Mouse (Mus musculus): ENCODE data around the gene Speg. TPM values are rescaled to one million over a fixed set of nuclear protein-coding genes. Genes with fewer than 3 reads are reported as not detected.

Gene Speg
- polyA plus RNA-seq, 1 experiment from 2014 or later: 20.8 TPM

- no peaks in the 10 kb centered on the region for H3K4me1 ChIP-seq (ENCODE audit: control insufficient read depth, insufficient read depth, low read length)
- H3K9ac ChIP-seq (replicated peaks; ENCODE audit: low read depth, low read length): no peak overlapping the region
- H3K27me3 ChIP-seq (ENCODE audit: control insufficient read depth, insufficient read depth, low read length): no peaks in the 10 kb centered on the region
- no peak for ATAC-seq (ENCODE audit: low read depth)
- H3K27ac ChIP-seq (ENCODE audit: low read depth, low read length): no peak overlapping the region
- H3K9me3 ChIP-seq (ENCODE audit: control insufficient read depth, low read length): no peaks in the 10 kb centered on the region
- WGBS: 74% methylated on average over 17 of the region's 17 CpGs
- no peak overlapping the region for H3K4me3 ChIP-seq (ENCODE audit: low read depth, low read length)
- H3K36me3 ChIP-seq (ENCODE audit: control insufficient read depth, insufficient read depth, low read length): peaks cover 16% of the 10 kb centered on the region
- no peak overlapping the region for H3K4me2 ChIP-seq (ENCODE audit: low read depth, low read length)
Observed at GRCm38 (mm10) chr1:75469287-75469825, 94.3 kb downstream of the Speg start.

GRCm38 (mm10) chr1:75476441-75476840 lies 101.3 kb downstream of the Speg start:
- peaks cover 25% of the 10 kb centered on the region for H3K4me1 ChIP-seq (ENCODE audit: control insufficient read depth, insufficient read depth, low read length)
- no peaks in the 10 kb centered on the region for H3K9me3 ChIP-seq (ENCODE audit: control insufficient read depth, low read length)
- WGBS: 95% methylated on average over 11 of the region's 11 CpGs
- H3K36me3 ChIP-seq (ENCODE audit: control insufficient read depth, insufficient read depth, low read length): peaks cover 36% of the 10 kb centered on the region
- H3K4me3 ChIP-seq (ENCODE audit: low read depth, low read length): no peak overlapping the region
- no peak overlapping the region for H3K4me2 ChIP-seq (ENCODE audit: low read depth, low read length)
- no peak overlapping the region for H3K9ac ChIP-seq (replicated peaks; ENCODE audit: low read depth, low read length)
- H3K27ac ChIP-seq (ENCODE audit: low read depth, low read length): no peak overlapping the region
- ATAC-seq (ENCODE audit: low read depth): no peak
- H3K27me3 ChIP-seq (ENCODE audit: control insufficient read depth, insufficient read depth, low read length): no peaks in the 10 kb centered on the region

GRCm38 (mm10) chr1:75477264-75477965 lies 102.3 kb downstream of the Speg start:
- no peaks in the 10 kb centered on the region for H3K9me3 ChIP-seq (ENCODE audit: control insufficient read depth, low read length)
- peak; percentile 1; the same call in 1 of the 2 replicates for ATAC-seq (ENCODE audit: low read depth)
- no peaks in the 10 kb centered on the region for H3K27me3 ChIP-seq (ENCODE audit: control insufficient read depth, insufficient read depth, low read length)
- H3K27ac ChIP-seq (ENCODE audit: low read depth, low read length): no peak overlapping the region
- 11% methylated on average over 35 of the region's 35 CpGs for WGBS
- H3K4me3 ChIP-seq (ENCODE audit: low read depth, low read length): peak overlapping the region; percentile 20
- peaks cover 25% of the 10 kb centered on the region for H3K4me1 ChIP-seq (ENCODE audit: control insufficient read depth, insufficient read depth, low read length)
- H3K9ac ChIP-seq (replicated peaks; ENCODE audit: low read depth, low read length): no peak overlapping the region
- H3K4me2 ChIP-seq (ENCODE audit: low read depth, low read length): peak overlapping the region; percentile 73
- H3K36me3 ChIP-seq (ENCODE audit: control insufficient read depth, insufficient read depth, low read length): peaks cover 35% of the 10 kb centered on the region

- no peak overlapping the region for H3K9ac ChIP-seq (replicated peaks; ENCODE audit: low read depth, low read length)
- no peaks in the 10 kb centered on the region for H3K9me3 ChIP-seq (ENCODE audit: control insufficient read depth, low read length)
- H3K4me3 ChIP-seq (ENCODE audit: low read depth, low read length): peak overlapping the region; percentile 93
- H3K27ac ChIP-seq (ENCODE audit: low read depth, low read length): no peak overlapping the region
- H3K36me3 ChIP-seq (ENCODE audit: control insufficient read depth, insufficient read depth, low read length): peaks cover 34% of the 10 kb centered on the region
- H3K4me2 ChIP-seq (ENCODE audit: low read depth, low read length): peak overlapping the region; percentile 73
- no peak for ATAC-seq (ENCODE audit: low read depth)
- H3K27me3 ChIP-seq (ENCODE audit: control insufficient read depth, insufficient read depth, low read length): no peaks in the 10 kb centered on the region
- H3K4me1 ChIP-seq (ENCODE audit: control insufficient read depth, insufficient read depth, low read length): peaks cover 25% of the 10 kb centered on the region
- WGBS: 47% methylated on average over 3 of the region's 3 CpGs
Observed at GRCm38 (mm10) chr1:75477966-75478290, 102.8 kb downstream of the Speg start.

- Histone ChIP-seq H3K27ac (ENCODE audit: low read depth, low read length) (peak overlapping the region; percentile 83), H3K4me2 (ENCODE audit: low read depth, low read length) (peak overlapping the region; percentile 73), H3K9me3 (ENCODE audit: control insufficient read depth, low read length) (no peaks in the 10 kb centered on the region), H3K4me1 (ENCODE audit: control insufficient read depth, insufficient read depth, low read length) (peaks cover 25% of the 10 kb centered on the region), H3K4me3 (ENCODE audit: low read depth, low read length) (peak overlapping the region; percentile 93), H3K27me3 (ENCODE audit: control insufficient read depth, insufficient read depth, low read length) (no peaks in the 10 kb centered on the region), H3K36me3 (ENCODE audit: control insufficient read depth, insufficient read depth, low read length) (peaks cover 29% of the 10 kb centered on the region), H3K9ac (replicated peaks; ENCODE audit: low read depth, low read length) (peak overlapping the region; percentile 89)
- no peak for ATAC-seq (ENCODE audit: low read depth)
- 0% methylated on average over 24 of the region's 25 CpGs for WGBS
Observed at GRCm38 (mm10) chr1:75478497-75478896, 103.4 kb downstream of the Speg start.

- Histone ChIP-seq H3K27ac (ENCODE audit: low read depth, low read length) (peak within 1 kb of the TSS; percentile 83), H3K27me3 (ENCODE audit: control insufficient read depth, insufficient read depth, low read length) (no peaks in the 10 kb centered on the region), H3K9me3 (ENCODE audit: control insufficient read depth, low read length) (no peaks in the 10 kb centered on the region), H3K4me1 (ENCODE audit: control insufficient read depth, insufficient read depth, low read length) (peaks cover 25% of the 10 kb centered on the region), H3K36me3 (ENCODE audit: control insufficient read depth, insufficient read depth, low read length) (peaks cover 26% of the 10 kb centered on the region), H3K4me2 (ENCODE audit: low read depth, low read length) (peak within 1 kb of the TSS; percentile 73), H3K9ac (replicated peaks; ENCODE audit: low read depth, low read length) (peak within 1 kb of the TSS; percentile 89), H3K4me3 (ENCODE audit: low read depth, low read length) (peak within 1 kb of the TSS; percentile 93)
- 0% methylated on average over 59 of the region's 76 CpGs for WGBS
- peak; percentile 88 for ATAC-seq (ENCODE audit: low read depth)
Observed at GRCm38 (mm10) chr1:75478916-75479634, 104.0 kb downstream of the Speg start, which contains the start of the genes Chpf and Tmem198. Gene Chpf, minus strand, starts transcription at chr1:75479307. Gene Tmem198, plus strand, starts transcription at chr1:75479532.

- ATAC-seq (ENCODE audit: low read depth): no peak; the same call in 1 of the 2 replicates
- peak overlapping the region; percentile 93 for H3K4me3 ChIP-seq (ENCODE audit: low read depth, low read length)
- H3K9me3 ChIP-seq (ENCODE audit: control insufficient read depth, low read length): no peaks in the 10 kb centered on the region
- H3K27ac ChIP-seq (ENCODE audit: low read depth, low read length): peak overlapping the region; percentile 83
- peak overlapping the region; percentile 89 for H3K9ac ChIP-seq (replicated peaks; ENCODE audit: low read depth, low read length)
- H3K4me2 ChIP-seq (ENCODE audit: low read depth, low read length): peak overlapping the region; percentile 73
- H3K4me1 ChIP-seq (ENCODE audit: control insufficient read depth, insufficient read depth, low read length): peaks cover 25% of the 10 kb centered on the region
- peaks cover 25% of the 10 kb centered on the region for H3K36me3 ChIP-seq (ENCODE audit: control insufficient read depth, insufficient read depth, low read length)
- 2% methylated on average over 24 of the region's 24 CpGs for WGBS
- peaks cover 3% of the 10 kb centered on the region; the same call in 1 of the 2 replicates for H3K27me3 ChIP-seq (ENCODE audit: control insufficient read depth, insufficient read depth, low read length)
Observed at GRCm38 (mm10) chr1:75479635-75479989, 104.5 kb downstream of the Speg start.

GRCm38 (mm10) chr1:75480036-75480435 lies 104.9 kb downstream of the Speg start:
- H3K4me1 ChIP-seq (ENCODE audit: control insufficient read depth, insufficient read depth, low read length): peaks cover 25% of the 10 kb centered on the region
- ATAC-seq (ENCODE audit: low read depth): no peak

GRCm38 (mm10) chr1:75480735-75481134 lies 105.6 kb downstream of the Speg start:
- peaks cover 15% of the 10 kb centered on the region for H3K27me3 ChIP-seq (ENCODE audit: control insufficient read depth, insufficient read depth, low read length)
- H3K9me3 ChIP-seq (ENCODE audit: control insufficient read depth, low read length): no peaks in the 10 kb centered on the region
- H3K36me3 ChIP-seq (ENCODE audit: control insufficient read depth, insufficient read depth, low read length): peaks cover 24% of the 10 kb centered on the region
- H3K4me3 ChIP-seq (ENCODE audit: low read depth, low read length): peak overlapping the region; percentile 93
- WGBS: 84% methylated on average over 7 of the region's 7 CpGs
- H3K4me2 ChIP-seq (ENCODE audit: low read depth, low read length): peak overlapping the region; percentile 73
- peaks cover 25% of the 10 kb centered on the region for H3K4me1 ChIP-seq (ENCODE audit: control insufficient read depth, insufficient read depth, low read length)
- H3K27ac ChIP-seq (ENCODE audit: low read depth, low read length): no peak overlapping the region
- ATAC-seq (ENCODE audit: low read depth): no peak
- peak overlapping the region; percentile 89; the same call in 1 of the 2 replicates for H3K9ac ChIP-seq (replicated peaks; ENCODE audit: low read depth, low read length)

More at GRCm38 (mm10) chr1:75480036-75480435, 104.9 kb downstream of the Speg start:
- Histone ChIP-seq H3K9ac (replicated peaks; ENCODE audit: low read depth, low read length) (peak overlapping the region; percentile 89), H3K27me3 (ENCODE audit: control insufficient read depth, insufficient read depth, low read length) (peaks cover 8% of the 10 kb centered on the region; the same call in 1 of the 2 replicates), H3K4me3 (ENCODE audit: low read depth, low read length) (peak overlapping the region; percentile 93), H3K4me2 (ENCODE audit: low read depth, low read length) (peak overlapping the region; percentile 73), H3K9me3 (ENCODE audit: control insufficient read depth, low read length) (no peaks in the 10 kb centered on the region), H3K27ac (ENCODE audit: low read depth, low read length) (peak overlapping the region; percentile 83; the same call in 1 of the 2 replicates), H3K36me3 (ENCODE audit: control insufficient read depth, insufficient read depth, low read length) (peaks cover 25% of the 10 kb centered on the region)
- 17% methylated on average over 13 of the region's 13 CpGs for WGBS
